Mouse (Mus musculus) layer of hippocampus, postnatal 14 days (tissue): ENCODE measurements around the gene Irak3. TPM values are rescaled to one million over a fixed set of nuclear protein-coding genes. Genes with fewer than 3 reads are reported as not detected.
"Not testable (repeated sequence)": the region's sequence is repeated elsewhere in the genome, so short reads cannot be mapped to it uniquely, and the experiment has no call there.

ENCODE experiments used
- DNase-seq, 2 experiments: peaks; one replicate each; pipeline ENCODE4 v3.0.0; 2021 to 2022; ENCODE audit warnings: low spot score in 2 of 2, mixed read lengths in 1 of 2
- long read RNA-seq, 2 experiments: library from polyadenylated mRNA; stranded (forward); transcript quantifications; one replicate each; pipeline ENCODE4 v2.0.0; 2021
- total RNA-seq, 2 experiments: library from RNA; stranded (reverse); gene quantifications; 2 replicates each; pipeline ENCODE4 v1.2.3; 2021

The Irak3 gene
- under 1 TPM; 0.18 to 0.69 TPM for total RNA-seq
- long read RNA-seq, experiment 1 = 0 reads
- long read RNA-seq, experiment 2 = 0 reads

DNA sequence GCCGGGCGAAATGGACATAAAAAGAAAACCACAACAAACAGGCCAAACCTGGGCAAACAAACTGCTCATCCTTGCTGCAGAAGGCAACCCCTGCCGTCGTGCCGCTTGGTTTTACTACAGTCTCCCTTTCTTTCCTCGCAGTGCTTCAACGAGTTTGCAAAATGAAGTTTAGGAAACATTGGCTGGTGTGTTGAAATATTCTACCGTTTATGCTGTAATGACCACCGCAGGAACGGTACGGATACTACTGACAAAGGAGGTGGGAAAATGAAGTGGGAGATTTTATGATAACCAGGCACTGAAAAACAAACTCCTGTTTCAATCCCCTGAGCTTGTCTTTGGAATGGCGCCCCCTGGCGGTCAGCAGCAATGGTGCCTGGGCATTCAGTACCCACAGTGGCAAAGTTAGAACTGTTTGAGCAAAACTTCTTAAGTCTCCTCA, at the start of gene Irak3:
Gene Irak3, minus strand, starts transcription at position 170 of the 442 bp plus-strand sequence.
- peak; percentile 72 to 77 for DNase-seq

DNA sequence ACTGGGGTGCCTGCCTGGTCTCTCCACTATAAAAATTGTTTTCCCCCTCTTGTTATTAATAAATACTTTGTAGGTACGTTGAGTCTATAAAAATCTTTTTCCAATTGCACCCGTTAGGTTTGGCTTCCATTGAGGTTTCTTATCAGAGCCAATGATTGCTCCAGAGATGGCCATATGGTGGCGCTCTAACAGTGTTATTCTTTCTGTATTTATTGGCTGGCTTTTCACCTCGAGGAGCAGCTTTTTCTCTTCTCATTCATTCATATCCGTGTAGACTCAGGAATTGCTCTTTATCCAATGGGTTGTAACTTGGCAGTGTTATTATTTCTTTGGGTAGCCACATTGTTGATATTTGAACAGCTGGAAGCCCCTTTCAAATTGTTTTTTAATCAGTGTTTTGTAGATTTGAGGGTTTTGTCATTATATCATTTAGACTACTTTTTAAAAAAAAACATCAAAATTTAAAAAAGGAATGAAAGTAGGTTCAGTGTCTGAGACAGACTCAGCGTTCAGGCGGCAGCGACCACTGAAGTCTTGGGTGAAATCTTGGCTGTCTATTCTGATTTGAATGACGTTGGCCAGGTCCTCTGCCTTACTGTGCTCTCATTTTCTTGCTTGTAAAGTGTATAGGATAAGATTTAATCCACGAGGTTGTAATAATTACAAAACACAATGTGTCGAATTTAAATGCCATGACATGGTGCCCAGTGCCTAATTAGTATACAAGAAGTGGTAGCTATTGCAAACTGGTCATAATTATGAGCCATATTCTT, 49.2 kb upstream of the Irak3 start:
- no peak for DNase-seq

DNA sequence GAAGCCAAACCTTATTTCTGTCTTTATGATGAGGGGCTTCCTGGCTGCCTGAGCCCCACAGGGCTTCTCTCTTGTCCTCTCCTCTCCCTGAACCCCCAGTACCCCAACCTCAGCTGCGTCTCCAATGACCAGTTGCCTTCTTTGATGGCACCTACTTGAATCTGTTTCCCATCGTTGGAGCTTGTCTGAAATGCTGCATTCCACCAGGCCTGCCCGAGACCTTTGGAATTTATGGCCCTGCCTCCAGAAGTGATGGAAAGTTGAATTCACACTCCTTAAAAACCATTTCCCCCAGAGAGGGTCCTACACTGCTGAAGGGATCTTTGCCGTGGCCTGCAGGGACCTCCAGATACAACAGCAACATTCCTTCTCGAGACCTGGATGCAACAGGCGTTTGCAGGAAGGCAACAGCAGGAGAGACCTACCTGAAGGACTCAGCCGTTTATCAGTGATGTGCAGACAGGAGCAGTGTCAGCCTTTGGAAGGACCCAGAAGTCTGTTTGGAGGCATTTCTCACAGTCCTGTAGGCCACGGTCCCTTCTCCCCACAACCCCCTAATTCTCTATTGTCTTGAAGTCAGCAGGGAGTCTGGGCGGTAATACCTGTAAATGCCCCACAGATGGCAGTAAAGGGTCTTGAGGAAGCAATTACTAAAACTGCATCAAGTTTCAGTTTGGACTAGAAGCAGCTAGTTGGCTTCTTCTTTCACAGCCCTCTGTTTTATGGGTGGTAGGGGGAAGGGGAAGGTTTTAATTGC, 45.2 kb upstream of the Irak3 start:
- DNase-seq = peak; percentile 35 to 51

DNA sequence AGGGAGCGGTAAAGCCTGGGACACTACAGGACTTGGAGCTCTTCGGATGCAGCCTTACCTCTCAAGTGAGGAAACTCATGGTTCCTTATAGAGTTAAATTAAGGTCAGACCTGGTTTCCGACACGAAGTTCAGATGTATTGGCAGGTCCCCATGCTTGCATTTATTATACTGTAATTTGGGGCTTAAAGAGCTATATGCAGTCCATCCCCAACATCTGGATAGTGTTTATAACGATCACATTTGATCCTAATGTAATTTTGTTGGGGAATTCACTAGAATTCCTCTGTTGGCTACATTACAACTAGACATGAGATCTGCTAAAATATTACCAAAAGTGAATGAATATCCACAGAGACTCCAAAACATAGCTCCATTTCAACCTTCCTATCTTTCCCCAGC, 43.8 kb upstream of the Irak3 start:
- no peak for DNase-seq

- DNase-seq = no peak
Observed at GRCm38 (mm10) chr10:120242421-120242820, 40.5 kb upstream of the Irak3 start.

GRCm38 (mm10) chr10:120239476-120239875, 37.5 kb upstream of the Irak3 start:
- DNase-seq = no peak

GRCm38 (mm10) chr10:120238241-120238640, 36.3 kb upstream of the Irak3 start:
- no peak for DNase-seq

GRCm38 (mm10) chr10:120236855-120237254, 34.9 kb upstream of the Irak3 start:
- DNase-seq = no peak

GRCm38 (mm10) chr10:120233655-120234367, 31.9 kb upstream of the Irak3 start:
- peak; percentile 47 to 79 for DNase-seq

- peak; percentile 31 to 37 for DNase-seq
Observed at GRCm38 (mm10) chr10:120231718-120232117, 29.8 kb upstream of the Irak3 start.

DNA sequence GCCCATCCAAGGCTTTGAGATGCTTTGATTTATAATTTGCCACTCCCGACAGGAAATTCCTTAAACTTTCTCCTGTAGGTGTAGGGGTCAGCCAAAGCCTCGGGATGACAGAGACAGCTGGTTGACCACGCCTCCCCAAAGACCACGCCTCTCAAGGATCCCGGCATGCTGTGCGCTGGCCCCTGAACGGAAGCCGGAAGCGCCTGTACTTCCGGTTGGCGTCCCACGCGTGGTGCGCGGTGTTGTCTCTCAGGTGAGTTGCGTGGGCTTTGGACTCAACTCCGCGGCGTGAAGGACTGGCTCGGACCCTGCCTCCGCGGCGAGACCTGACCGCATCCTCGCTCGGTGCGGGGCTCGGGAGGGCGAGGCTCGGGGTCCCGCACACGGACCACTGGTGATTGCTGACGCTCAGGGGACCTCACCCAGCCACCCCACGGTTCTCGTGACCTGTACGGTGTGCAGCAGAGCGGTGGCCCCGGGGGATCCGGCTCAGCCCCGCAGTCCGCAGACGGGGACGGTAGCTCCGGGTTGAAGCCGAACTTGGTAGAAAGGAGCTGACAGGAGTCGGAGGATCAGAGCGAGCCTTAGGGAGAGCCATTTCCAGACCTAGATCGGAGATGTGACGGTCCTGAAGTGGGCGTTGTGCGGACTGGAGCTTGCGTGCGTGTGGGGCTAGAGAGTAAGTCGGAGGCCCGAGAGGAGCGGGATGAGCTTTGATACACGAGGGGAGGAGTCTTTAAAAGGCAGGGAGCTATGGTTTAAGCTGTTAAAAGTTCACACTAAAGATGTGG, 25.1 kb upstream of the Irak3 start, which contains the start of gene Llph:
Gene Llph, plus strand, starts transcription at position 200 of the 791 bp plus-strand sequence.
- DNase-seq = peak; percentile 68 to 76

DNA sequence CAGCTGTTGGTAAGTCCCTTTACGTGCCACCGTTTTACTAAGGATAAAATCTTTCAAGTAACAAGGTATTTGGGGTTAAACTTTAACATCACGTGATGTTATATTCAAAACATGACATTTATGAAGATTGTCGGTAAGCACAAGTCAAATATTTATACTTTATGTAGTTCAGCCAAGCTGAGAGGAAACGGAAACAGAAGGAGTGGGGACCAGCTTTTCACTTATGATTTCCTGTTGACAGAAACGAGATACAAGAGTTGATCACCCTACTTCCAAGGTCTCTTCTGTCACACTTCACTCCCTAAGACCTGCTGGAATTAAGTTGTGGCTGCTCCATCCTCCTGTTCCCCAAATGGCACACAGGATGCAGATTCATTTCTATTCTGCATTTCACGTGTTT, 18.8 kb upstream of the Irak3 start:
- no peak for DNase-seq

GRCm38 (mm10) chr10:120219578-120220359, 17.8 kb upstream of the Irak3 start:
- DNase-seq = no peak

GRCm38 (mm10) chr10:120218996-120219395, 17.1 kb upstream of the Irak3 start:
- DNase-seq = no peak

DNA sequence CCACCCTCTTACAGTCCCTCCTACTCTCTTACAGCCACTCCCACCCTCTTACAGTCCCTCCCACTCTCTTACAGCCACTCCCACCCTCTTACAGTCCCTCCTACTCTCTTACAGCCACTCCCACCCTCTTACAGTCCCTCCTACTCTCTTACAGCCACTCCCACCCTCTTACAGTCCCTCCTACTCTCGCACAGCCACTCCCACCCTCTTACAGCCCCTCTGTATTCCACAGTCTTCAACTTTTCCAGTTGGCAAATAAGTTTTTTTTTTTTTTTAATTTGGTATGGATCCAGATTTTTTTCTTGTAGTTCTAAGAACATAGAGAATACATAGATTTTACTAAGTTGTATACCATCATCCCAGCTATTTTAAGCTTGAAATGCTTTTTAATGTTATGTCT, 15.2 kb upstream of the Irak3 start:
- DNase-seq = not testable (repeated sequence)

DNA sequence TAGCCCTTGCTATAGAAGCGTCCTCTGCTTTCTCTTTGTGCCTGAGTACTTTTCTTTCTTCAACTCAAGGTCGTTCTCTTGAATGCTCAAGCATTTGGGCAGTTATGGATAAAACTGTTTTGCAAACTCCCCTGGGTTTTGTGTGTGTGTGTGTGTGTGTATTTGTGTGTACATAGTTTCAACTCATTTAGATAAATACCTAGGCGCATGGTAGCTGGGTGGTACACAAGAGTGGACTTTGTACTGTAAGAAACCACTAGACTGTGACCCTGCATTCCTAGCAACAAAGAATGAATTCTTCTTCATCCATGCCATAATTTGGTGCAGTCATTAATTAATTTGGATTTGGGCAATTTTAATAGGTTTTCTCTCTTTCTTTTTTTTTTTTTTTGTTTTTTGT, 8.2 kb upstream of the Irak3 start:
- DNase-seq = no peak

DNA sequence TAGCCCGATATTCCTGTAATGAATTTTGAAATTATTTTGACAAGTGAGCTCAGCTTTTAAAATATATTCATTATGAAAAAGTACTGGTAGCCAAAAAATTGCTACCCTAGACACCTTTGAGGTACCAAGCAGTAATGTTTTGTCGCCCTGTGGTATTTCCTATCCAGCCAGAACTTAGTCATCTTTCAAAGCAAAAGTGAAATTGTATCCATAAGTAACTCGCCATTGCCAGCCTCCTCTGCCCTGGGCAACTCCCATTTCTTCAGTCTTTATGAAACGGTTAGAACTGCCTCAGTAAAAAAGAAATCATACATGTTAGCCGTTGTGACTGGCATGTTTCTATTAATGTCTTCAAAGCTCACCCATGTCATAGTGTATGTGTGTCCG, 7.6 kb upstream of the Irak3 start:
- no peak for DNase-seq

GRCm38 (mm10) chr10:120208575-120209538, 6.9 kb upstream of the Irak3 start:
- DNase-seq = peak; percentile 85 to 91

DNA sequence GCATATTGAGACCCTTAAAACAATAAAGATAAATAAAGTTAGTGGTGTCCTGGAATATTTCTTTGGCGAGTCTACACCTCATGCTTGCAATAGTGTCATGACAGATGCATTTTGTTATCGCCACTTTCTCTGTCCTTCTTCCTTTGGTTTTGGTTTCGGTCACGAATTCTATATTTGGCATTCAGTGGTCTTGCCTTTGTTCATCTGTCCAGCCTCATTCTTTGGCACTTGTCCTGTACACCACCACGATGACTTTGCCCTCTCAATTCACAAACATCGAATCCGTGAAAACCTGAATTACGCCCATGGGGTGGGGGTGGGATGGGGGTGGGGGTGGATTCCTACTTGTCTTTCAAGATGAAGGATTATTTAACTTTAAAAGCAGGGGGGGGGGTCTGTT, 6.1 kb upstream of the Irak3 start:
- no peak for DNase-seq
